Mouse (Mus musculus): ENCODE data around the gene Zswim3. TPM values are rescaled to one million over a fixed set of nuclear protein-coding genes. Genes with fewer than 3 reads are reported as not detected.

Gene Zswim3
- polyA plus RNA-seq, 1 experiment from 2014 or later: 13.0 TPM

GRCm38 (mm10) chr2:164786388-164786885 is 18.5 kb upstream of the Zswim3 start:
- no peaks in the 10 kb centered on the region for H3K27me3 ChIP-seq (replicated peaks; ENCODE audit: control insufficient read depth, insufficient read depth, low read length)
- peaks cover 6% of the 10 kb centered on the region; the same call in 1 of the 2 replicates for H3K4me1 ChIP-seq (ENCODE audit: control insufficient read depth, insufficient read depth, low read length)
- no peaks in the 10 kb centered on the region for H3K9me3 ChIP-seq (replicated peaks; ENCODE audit: control insufficient read depth, low read length)
- ATAC-seq (peak; percentile 14; the same call in 1 of the 2 replicates), DNase-seq (ENCODE audit: low spot score) (no peak)
- peak overlapping the region; percentile 65 for H3K4me3 ChIP-seq (ENCODE audit: low read depth, low read length)
- WGBS: 12% methylated on average over 15 of the region's 15 CpGs
- no peak overlapping the region for H3K27ac ChIP-seq (ENCODE audit: low read depth, low read length)
- H3K36me3 ChIP-seq (ENCODE audit: control insufficient read depth, insufficient read depth, low read length): peaks cover 7% of the 10 kb centered on the region; the same call in 1 of the 2 replicates
- H3K4me2 ChIP-seq (ENCODE audit: low read length): peak overlapping the region; percentile 86
- peak overlapping the region; percentile 81 for H3K9ac ChIP-seq (ENCODE audit: low read length)

GRCm38 (mm10) chr2:164787032-164787431 is 17.9 kb upstream of the Zswim3 start:
- Histone ChIP-seq H3K36me3 (ENCODE audit: control insufficient read depth, insufficient read depth, low read length) (peaks cover 13% of the 10 kb centered on the region), H3K27ac (ENCODE audit: low read depth, low read length) (no peak overlapping the region), H3K9me3 (replicated peaks; ENCODE audit: control insufficient read depth, low read length) (no peaks in the 10 kb centered on the region), H3K4me2 (ENCODE audit: low read length) (peak overlapping the region; percentile 86; the same call in 1 of the 2 replicates), H3K27me3 (replicated peaks; ENCODE audit: control insufficient read depth, insufficient read depth, low read length) (no peaks in the 10 kb centered on the region), H3K4me3 (ENCODE audit: low read depth, low read length) (0 out of 2 replicates have a peak overlapping the region, but pooled peaks have one; percentile 65), H3K4me1 (ENCODE audit: control insufficient read depth, insufficient read depth, low read length) (peaks cover 6% of the 10 kb centered on the region; the same call in 1 of the 2 replicates), H3K9ac (ENCODE audit: low read length) (0 out of 2 replicates have a peak overlapping the region, but pooled peaks have one; percentile 21)
- 87% methylated on average over 3 of the region's 3 CpGs for WGBS
- ATAC-seq (no peak), DNase-seq (ENCODE audit: low spot score) (no peak)

GRCm38 (mm10) chr2:164787779-164788178 is 17.1 kb upstream of the Zswim3 start:
- DNase-seq (ENCODE audit: low spot score): no peak
- 86% methylated on average over 10 of the region's 10 CpGs for WGBS
- peaks cover 6% of the 10 kb centered on the region; the same call in 1 of the 2 replicates for H3K4me1 ChIP-seq (ENCODE audit: control insufficient read depth, insufficient read depth, low read length)

GRCm38 (mm10) chr2:164788411-164788810 is 16.5 kb upstream of the Zswim3 start:
- Histone ChIP-seq H3K9ac (ENCODE audit: low read length) (no peak overlapping the region), H3K27me3 (replicated peaks; ENCODE audit: control insufficient read depth, insufficient read depth, low read length) (no peaks in the 10 kb centered on the region), H3K4me2 (ENCODE audit: low read length) (no peak overlapping the region), H3K4me1 (ENCODE audit: control insufficient read depth, insufficient read depth, low read length) (peaks cover 6% of the 10 kb centered on the region; the same call in 1 of the 2 replicates), H3K4me3 (ENCODE audit: low read depth, low read length) (no peak overlapping the region), H3K9me3 (replicated peaks; ENCODE audit: control insufficient read depth, low read length) (no peaks in the 10 kb centered on the region), H3K36me3 (ENCODE audit: control insufficient read depth, insufficient read depth, low read length) (peaks cover 26% of the 10 kb centered on the region), H3K27ac (ENCODE audit: low read depth, low read length) (no peak overlapping the region)
- DNase-seq (ENCODE audit: low spot score): no peak
- 76% methylated on average over 4 of the region's 4 CpGs for WGBS
- no peak for ATAC-seq

More at GRCm38 (mm10) chr2:164787779-164788178, 17.1 kb upstream of the Zswim3 start:
- no peak overlapping the region for H3K4me3 ChIP-seq (ENCODE audit: low read depth, low read length)
- no peaks in the 10 kb centered on the region for H3K27me3 ChIP-seq (replicated peaks; ENCODE audit: control insufficient read depth, insufficient read depth, low read length)
- no peak overlapping the region for H3K27ac ChIP-seq (ENCODE audit: low read depth, low read length)
- no peak for ATAC-seq
- H3K36me3 ChIP-seq (ENCODE audit: control insufficient read depth, insufficient read depth, low read length): peaks cover 20% of the 10 kb centered on the region
- no peak overlapping the region for H3K9ac ChIP-seq (ENCODE audit: low read length)
- H3K9me3 ChIP-seq (replicated peaks; ENCODE audit: control insufficient read depth, low read length): no peaks in the 10 kb centered on the region
- H3K4me2 ChIP-seq (ENCODE audit: low read length): no peak overlapping the region

GRCm38 (mm10) chr2:164790451-164790850 is 14.4 kb upstream of the Zswim3 start:
- Histone ChIP-seq H3K9me3 (replicated peaks; ENCODE audit: control insufficient read depth, low read length) (no peaks in the 10 kb centered on the region), H3K27ac (ENCODE audit: low read depth, low read length) (no peak overlapping the region), H3K27me3 (replicated peaks; ENCODE audit: control insufficient read depth, insufficient read depth, low read length) (no peaks in the 10 kb centered on the region), H3K4me3 (ENCODE audit: low read depth, low read length) (no peak overlapping the region), H3K36me3 (ENCODE audit: control insufficient read depth, insufficient read depth, low read length) (peaks cover 41% of the 10 kb centered on the region), H3K4me2 (ENCODE audit: low read length) (no peak overlapping the region), H3K4me1 (ENCODE audit: control insufficient read depth, insufficient read depth, low read length) (0 out of 2 replicates have a peak, but pooled peaks cover 2% of the 10 kb centered on the region), H3K9ac (ENCODE audit: low read length) (no peak overlapping the region)
- 89% methylated on average over 4 of the region's 4 CpGs for WGBS
- ATAC-seq (no peak), DNase-seq (ENCODE audit: low spot score) (no peak)

DNA sequence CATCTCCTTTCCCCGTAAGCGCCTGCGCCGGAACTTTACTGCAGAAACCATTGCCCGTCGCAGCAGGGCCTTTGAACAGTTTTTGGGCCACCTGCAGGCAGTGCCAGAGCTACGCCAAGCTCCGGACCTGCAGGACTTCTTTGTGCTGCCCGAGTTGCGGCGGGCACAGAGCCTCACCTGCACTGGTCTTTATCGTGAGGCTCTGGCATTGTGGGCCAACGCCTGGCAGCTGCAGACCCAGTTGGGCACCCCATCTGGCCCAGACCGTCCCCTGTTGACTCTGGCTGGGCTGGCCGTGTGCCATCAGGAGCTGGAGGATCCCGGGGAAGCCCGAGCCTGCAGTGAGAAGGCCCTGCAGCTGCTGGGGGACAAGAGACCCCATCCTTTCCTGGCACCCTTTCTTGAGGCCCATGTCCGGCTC is 13.0 kb upstream of the Zswim3 start:
- Histone ChIP-seq H3K4me3 (ENCODE audit: low read depth, low read length) (no peak overlapping the region), H3K4me1 (ENCODE audit: control insufficient read depth, insufficient read depth, low read length) (no peaks in the 10 kb centered on the region), H3K4me2 (ENCODE audit: low read length) (no peak overlapping the region), H3K36me3 (ENCODE audit: control insufficient read depth, insufficient read depth, low read length) (peaks cover 55% of the 10 kb centered on the region), H3K27me3 (replicated peaks; ENCODE audit: control insufficient read depth, insufficient read depth, low read length) (no peaks in the 10 kb centered on the region), H3K9me3 (replicated peaks; ENCODE audit: control insufficient read depth, low read length) (no peaks in the 10 kb centered on the region), H3K9ac (ENCODE audit: low read length) (no peak overlapping the region), H3K27ac (ENCODE audit: low read depth, low read length) (no peak overlapping the region)
- ATAC-seq (no peak), DNase-seq (ENCODE audit: low spot score) (no peak)
- 95% methylated on average over 18 of the region's 18 CpGs for WGBS

DNA sequence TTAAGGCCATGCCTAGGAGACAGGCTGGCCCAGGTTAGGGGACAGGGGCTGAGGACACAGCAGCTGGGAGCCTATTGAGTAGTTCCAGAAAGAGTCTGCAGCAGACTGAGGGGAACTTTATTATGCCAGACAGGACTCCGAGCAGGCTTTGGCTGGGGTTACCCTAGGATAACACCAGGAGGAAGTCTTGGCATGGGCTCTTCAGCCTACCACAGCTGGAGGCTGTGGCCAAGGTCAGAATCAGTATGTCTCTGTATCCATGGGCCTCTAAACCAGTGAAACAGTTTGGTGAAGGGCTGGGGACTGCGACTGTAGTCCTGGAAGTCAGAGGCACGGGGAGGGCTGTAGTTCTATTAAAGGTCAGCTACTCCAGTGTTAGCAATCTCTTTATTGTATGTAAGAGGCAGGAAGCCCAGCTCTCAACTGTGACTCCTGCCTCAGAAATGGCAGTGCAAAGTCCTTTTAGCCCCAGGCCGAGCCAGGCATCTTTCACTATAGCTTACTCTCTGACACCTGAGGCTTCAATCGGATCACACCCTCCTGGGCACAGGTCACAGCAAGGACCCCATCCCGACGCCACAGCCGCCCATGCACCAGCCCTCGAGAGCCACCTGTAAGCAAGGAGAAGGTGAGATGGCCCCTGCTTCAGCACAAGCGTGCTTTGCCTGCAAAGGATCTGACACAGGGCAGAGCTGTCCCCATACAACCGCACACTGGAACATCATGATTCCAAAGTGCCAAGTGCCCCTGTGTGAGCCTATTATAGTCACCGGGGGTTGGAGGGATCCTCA is 12.3 kb upstream of the Zswim3 start:
- ATAC-seq (no peak), DNase-seq (ENCODE audit: low spot score) (no peak)
- Histone ChIP-seq H3K27ac (ENCODE audit: low read depth, low read length) (no peak overlapping the region), H3K4me1 (ENCODE audit: control insufficient read depth, insufficient read depth, low read length) (no peaks in the 10 kb centered on the region), H3K27me3 (replicated peaks; ENCODE audit: control insufficient read depth, insufficient read depth, low read length) (no peaks in the 10 kb centered on the region), H3K9ac (ENCODE audit: low read length) (no peak overlapping the region), H3K9me3 (replicated peaks; ENCODE audit: control insufficient read depth, low read length) (no peaks in the 10 kb centered on the region), H3K4me3 (ENCODE audit: low read depth, low read length) (no peak overlapping the region), H3K36me3 (ENCODE audit: control insufficient read depth, insufficient read depth, low read length) (peaks cover 60% of the 10 kb centered on the region), H3K4me2 (ENCODE audit: low read length) (no peak overlapping the region)
- 94% methylated on average over 12 of the region's 12 CpGs for WGBS

- peaks cover 67% of the 10 kb centered on the region for H3K36me3 ChIP-seq (ENCODE audit: control insufficient read depth, insufficient read depth, low read length)
- H3K27me3 ChIP-seq (replicated peaks; ENCODE audit: control insufficient read depth, insufficient read depth, low read length): no peaks in the 10 kb centered on the region
- WGBS: 83% methylated on average over 3 of the region's 3 CpGs
- no peak for ATAC-seq
- no peak overlapping the region for H3K4me3 ChIP-seq (ENCODE audit: low read depth, low read length)
- H3K4me1 ChIP-seq (ENCODE audit: control insufficient read depth, insufficient read depth, low read length): no peaks in the 10 kb centered on the region
- H3K27ac ChIP-seq (ENCODE audit: low read depth, low read length): no peak overlapping the region
- H3K4me2 ChIP-seq (ENCODE audit: low read length): no peak overlapping the region
- DNase-seq (ENCODE audit: low spot score): peak; percentile 54
- H3K9me3 ChIP-seq (replicated peaks; ENCODE audit: control insufficient read depth, low read length): no peaks in the 10 kb centered on the region
- no peak overlapping the region for H3K9ac ChIP-seq (ENCODE audit: low read length)
These were observed 11.7 kb upstream of the Zswim3 start for GRCm38 (mm10) chr2:164793236-164793635.

DNA sequence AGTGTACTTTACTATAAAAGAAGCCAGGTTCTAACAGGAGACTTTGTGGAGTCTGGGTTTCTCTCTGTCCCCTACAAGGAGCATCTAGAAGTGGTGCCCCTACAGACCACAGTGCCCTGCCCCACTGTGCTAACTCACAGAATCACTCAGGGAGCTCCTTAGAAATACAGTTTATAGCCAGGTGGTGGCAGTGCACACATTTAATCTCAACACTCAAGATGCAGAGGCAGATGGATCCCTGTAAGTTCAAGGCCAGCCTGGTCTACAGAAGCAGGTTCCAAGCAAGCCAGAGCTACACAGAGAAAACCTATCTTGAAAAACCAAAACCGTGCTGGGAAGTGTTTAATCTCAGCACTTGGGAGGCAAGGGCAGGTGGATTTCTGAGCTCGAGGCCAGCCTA is 11.1 kb upstream of the Zswim3 start:
- Histone ChIP-seq H3K9ac (ENCODE audit: low read length) (no peak overlapping the region), H3K27ac (ENCODE audit: low read depth, low read length) (no peak overlapping the region), H3K4me2 (ENCODE audit: low read length) (no peak overlapping the region), H3K27me3 (replicated peaks; ENCODE audit: control insufficient read depth, insufficient read depth, low read length) (no peaks in the 10 kb centered on the region), H3K4me1 (ENCODE audit: control insufficient read depth, insufficient read depth, low read length) (no peaks in the 10 kb centered on the region), H3K36me3 (ENCODE audit: control insufficient read depth, insufficient read depth, low read length) (peaks cover 68% of the 10 kb centered on the region), H3K9me3 (replicated peaks; ENCODE audit: control insufficient read depth, low read length) (no peaks in the 10 kb centered on the region), H3K4me3 (ENCODE audit: low read depth, low read length) (no peak overlapping the region)
- no peak for ATAC-seq
- DNase-seq (ENCODE audit: low spot score): peak; percentile 20
- 99% methylated on average over 2 of the region's 2 CpGs for WGBS

Measured in forebrain, embryonic 14.5 days (tissue).